Mouse (Mus musculus) spleen, postnatal 10 days (tissue): ENCODE measurements around the gene Aldh1b1.
A peak's percentile ranks its signal among the peaks of the same experiment; 100 is the strongest.

Experiments used
- DNase-seq, 2 experiments: peaks; one replicate each; pipeline ENCODE4 v3.0.0; 2021 to 2022; ENCODE audit warnings: low spot score in 2 of 2

Gene Aldh1b1

DNA sequence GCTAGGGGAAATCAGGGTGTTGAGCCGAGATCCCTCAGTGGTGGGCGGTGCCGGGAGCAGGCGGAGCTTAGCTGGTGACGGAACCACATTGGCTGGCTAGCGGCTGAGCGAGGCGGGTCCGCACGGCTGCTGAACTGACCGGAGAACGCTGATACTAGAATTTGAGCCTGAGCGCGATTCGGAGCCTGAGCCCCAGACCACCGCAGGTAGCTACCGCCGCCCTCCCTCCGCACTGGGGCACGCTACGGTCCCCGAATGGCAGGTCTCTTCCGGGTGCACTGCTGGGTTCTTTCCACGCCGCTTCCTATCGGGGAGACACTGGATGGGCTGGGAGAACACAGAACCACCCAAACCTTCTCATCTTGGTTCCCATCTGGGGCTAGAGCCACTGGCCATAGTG, at the start of gene Aldh1b1:
Gene Aldh1b1 (plus strand): TSS at position 59 of the 400 bp plus-strand sequence.
- peak; percentile 31 to 76 for DNase-seq

DNA sequence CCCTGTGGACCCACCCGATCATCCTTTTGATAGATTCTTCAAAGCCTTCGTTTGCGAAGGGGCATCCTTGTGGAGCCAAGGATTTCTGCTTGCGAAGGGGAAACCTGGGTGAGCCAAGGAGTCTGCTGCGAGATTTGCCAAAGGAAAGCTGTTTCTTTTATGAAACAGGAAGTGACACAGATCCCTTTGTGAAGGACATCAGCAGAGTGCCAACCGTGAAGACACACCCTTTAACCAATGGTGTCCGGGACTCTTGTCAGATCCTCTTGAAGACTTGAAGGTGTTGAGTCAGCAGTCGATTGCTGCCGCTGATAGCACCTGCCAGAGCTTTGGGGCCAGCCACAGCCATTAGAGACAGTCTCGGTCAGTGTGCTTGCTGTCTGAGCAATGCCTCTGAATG, 49.4 kb upstream of the Aldh1b1 start:
- DNase-seq: no peak

DNA sequence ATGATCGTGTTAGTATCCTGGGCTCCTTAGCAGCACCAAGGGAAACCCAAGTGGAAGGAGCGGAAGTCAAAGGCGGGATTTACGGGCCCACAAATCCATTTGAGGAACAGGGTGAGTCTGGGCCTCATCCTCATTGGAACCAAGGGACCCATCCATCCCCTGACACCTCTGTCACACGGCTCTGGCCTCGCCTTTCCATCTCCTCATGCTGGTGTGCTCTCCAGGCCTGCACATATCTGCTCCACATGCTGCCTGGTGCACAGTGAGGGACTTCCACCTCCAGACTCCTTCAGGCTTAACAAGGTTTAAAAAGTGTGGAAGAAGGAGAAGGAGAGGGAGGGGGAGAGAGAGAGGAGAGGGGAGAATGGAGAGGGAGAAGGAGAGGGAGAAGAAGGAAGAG, 48.3 kb upstream of the Aldh1b1 start:
- DNase-seq: no peak

DNA sequence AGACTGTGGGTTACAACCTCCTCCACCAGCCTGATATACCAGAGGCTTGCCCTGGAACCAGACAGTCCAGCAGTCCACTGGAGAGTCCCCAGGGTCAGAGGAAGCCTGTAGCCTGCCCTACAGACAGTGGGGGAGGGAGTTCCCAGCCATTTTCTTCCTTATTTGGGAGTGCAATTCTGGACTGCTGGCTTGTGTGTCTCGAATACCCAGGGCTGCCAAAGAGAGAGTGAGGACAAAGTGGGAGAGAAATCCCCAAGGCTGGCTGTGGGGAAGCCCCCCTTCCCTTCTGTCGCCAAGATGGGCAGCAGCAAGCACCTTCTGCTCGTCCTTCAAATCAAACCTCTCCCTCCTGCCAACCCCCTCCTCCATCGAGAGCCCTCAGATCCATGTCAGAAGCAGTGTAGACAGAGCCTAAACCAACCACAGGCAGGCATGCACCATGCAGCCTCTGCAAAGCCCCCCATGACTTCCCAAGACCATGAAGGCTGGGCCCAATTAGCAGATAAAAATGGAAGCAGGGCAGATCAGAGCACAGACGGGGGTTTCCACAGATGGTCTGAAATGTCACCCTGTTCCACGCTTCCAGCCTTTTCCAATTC, 45.5 kb upstream of the Aldh1b1 start:
- no peak for DNase-seq

DNA sequence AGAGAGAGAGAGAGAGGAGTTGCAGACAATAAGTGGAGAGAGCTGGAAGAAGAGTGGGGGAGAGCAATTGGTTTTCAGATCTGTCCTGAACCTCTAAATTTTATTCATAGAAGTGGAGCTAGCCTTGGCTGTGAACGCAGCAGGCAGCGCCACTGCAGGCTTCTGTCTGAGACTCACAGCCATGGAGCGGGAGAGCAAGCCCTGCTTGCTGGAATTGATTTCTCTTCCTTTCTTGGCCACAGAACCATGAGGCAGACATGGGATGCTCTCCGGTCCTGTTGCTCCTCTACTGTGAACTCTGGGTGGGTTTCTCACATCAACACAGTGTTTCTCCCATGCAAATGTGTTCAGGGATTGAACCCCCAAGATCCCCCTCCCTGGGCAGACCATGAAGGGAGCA, 44.7 kb upstream of the Aldh1b1 start:
- DNase-seq: no peak

DNA sequence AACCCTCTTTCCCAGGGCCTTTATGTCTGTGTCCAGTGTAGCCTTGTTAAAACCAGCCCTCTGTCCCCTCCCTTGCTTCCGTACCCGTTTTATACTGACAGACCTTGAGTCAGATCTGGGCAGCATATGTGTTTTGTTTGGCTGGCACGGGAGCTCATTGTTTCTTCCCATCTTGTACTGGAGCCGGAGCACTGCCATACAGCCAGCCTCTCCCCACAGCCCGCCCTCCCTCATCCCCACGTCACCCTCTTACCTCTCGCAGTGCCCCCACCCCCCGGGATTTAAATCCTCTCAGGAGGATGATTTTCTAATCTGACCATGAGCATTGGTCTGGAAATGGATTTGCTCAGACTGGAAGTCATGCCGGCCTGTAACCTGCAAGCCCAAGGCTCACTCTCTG, 43.7 kb upstream of the Aldh1b1 start:
- no peak for DNase-seq

DNA sequence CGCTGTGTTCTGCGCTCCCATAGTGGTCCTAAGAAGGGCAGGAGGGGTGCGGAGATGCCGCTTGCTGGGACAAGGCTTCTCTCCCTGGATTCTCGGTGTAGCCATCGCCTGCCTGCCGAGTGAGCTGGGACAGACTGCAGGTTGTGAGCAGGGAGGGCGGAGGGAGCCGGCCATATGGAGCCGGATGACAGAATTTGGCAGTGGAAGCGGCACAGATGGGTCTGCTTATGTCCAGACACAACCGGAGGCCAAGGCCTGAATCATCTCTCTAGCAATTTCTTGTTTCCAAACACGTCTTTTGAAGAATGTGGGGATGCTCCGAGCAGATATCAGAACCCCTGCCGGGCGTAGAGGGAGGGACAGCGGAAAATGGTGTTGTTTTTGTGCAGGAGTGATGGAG, 42.9 kb upstream of the Aldh1b1 start:
- DNase-seq: no peak

DNA sequence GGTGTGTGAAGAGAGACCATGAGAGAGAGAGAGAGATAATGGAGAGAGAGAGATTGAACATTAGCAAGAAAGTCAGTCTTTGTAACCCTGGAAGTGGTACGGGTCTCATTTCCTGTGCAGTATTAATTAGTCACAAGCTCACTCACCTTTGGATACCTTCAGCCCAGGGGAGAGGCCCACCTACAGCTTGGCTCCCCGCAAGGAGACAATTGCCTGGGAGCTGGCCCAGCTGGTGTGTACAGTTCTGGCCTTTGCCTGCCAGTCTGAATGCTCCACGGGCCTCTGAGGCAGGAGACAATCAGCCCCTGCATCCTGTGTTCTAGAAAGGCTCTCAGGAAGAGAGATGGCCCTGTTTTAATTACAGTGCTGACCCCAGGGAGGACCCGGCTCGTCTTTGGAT, 40.9 kb upstream of the Aldh1b1 start:
- DNase-seq: no peak

DNA sequence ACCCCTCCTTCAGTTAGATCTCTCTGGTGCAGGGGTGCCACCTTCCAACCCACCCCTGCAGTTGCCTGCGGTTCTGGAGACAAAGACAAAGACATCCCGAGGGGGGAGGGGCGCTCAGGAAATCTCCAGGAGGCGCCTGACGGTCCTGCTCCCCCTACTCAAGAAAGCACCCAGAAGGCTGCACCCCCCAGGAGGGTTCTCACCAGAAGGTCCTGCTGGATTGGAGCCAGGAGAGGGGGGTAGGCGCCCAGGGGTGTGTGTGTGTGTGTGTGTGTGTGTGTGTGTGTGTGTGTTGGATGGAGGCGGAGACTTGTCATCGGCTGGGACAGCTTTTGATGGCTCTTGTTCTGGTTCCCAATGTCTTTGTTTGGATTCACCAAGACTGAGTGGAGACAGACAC, 39.4 kb upstream of the Aldh1b1 start:
- no peak for DNase-seq

DNA sequence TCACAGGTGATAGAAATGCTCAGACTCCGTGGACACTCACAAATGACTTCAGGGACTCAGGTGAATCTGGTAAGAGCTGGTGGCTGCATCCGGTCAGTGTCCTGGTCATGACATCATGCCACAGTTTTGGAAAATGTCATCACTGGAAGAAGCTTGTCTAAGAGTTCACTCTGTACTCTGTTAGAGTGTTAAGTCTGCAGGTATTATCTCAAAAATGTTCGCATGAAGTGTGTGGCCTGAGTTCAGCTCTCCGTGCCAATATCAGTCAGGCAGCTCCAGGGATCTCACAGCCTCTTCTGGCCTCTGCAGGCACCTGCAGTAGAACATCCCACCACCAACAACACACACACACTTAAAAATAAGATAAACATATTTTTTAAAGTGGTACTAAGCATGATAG, 36.2 kb upstream of the Aldh1b1 start:
- no peak for DNase-seq

DNA sequence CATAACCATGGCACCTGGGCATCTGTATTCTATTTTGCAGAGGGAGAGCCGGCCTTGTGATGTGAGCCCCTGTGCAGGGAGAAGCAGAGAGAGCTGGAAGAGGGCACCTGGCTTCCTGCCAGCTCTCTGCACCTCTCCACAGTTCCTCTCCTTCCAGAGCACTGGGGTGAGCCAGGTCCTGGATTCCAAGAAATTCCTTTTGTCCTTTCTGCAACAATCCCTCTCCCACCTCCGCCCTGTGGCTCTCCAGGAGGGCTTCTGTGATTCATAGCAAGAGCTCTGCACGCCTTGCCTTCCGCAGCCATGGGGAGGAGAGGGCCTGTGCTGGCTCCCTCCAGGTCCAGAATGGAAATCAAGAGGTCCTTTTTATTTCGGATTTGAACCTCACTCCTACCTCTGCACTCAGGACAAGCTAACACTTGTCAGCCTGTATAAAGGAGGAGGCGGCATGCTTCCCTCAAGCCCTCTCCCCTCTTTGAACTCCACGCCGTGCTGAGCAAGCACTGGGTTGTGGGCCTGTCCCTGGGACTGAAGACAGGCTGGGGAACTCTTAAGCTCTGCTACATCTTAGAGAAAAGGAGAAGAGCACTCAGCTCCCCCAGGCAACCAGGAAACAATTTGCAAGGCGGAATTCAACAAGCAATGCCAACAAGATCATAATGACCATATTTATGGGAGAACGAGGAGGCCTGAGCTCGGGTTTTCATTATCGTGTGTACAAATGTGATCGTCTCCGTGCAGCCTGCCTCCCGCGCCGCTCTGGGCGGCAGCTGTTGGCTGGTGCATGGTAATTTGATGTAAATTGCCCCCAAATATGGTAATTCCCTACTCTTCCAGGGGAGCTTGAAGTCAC, 35.3 kb upstream of the Aldh1b1 start:
- peak in 1 of 2 experiments; percentile 14 for DNase-seq

DNA sequence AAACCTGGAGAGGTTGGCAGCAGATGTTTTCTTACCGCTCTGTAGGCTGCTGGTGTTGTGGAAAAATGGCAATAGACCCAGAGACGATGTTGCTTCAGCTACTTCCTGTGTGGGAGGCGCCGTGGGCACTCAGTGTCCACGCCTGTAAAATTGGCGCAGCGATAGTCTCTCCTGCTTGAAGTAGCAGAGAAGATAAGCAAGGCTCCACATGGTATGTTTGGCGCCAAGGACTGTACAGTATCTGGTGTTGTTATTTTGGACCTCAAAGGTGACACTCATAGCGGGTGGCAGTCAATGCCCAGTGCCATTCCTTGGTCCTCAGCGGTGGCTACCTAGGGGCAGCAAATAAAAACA, 34.7 kb upstream of the Aldh1b1 start:
- peak; percentile 17 to 30 for DNase-seq

DNA sequence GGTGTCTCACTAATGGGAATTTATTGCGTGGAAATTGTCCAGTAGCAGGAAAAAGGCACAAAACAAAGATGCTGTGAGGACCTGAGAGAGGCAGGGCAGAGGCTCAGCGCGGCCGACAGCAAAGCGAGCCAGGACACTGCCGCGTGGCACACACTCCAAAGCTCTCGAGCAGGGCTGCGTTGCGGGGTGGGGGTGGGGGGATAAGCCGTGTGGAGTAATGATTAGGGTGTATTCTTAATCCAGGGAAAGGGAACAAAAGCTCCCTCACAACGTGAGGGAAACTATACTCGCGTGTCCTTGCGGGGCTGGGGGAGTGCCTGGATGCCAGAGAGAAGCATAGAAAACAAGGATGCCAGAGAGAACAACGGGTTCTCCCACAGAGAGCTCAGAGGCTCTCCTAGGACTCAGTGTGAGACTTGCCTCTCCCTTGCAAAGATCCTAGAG, 33.7 kb upstream of the Aldh1b1 start:
- no peak for DNase-seq

DNA sequence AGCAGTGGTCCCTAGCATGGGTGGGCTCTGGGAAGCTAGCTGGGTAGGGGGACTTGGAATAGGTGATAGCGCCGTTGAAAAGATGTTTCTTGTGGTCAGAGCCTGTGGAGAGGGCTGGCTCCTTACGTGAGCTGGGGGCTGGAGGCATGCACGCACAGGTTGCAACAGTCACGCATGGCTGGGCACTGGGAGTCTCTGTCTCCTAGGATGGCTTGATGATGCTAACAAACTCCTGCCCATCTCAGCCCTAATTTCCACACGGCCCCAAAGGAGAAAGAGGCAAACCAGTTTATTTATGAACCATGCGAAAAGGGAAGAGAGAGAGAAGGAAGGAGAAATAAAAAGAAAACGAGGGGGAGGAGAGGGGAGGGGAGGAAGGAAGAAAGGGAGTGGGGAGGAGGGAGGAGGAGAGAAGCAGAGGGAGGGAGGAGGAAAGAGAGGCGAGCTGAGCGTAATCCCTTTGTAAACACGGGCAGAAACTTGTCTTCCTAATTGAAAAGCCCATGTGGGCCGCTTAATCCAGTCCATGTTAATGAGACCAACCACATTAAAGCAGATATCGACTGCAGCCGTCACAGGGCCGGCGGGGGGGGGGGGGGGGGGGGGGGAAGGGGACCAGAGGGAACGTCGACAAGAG, 33.1 kb upstream of the Aldh1b1 start:
- DNase-seq: no peak

DNA sequence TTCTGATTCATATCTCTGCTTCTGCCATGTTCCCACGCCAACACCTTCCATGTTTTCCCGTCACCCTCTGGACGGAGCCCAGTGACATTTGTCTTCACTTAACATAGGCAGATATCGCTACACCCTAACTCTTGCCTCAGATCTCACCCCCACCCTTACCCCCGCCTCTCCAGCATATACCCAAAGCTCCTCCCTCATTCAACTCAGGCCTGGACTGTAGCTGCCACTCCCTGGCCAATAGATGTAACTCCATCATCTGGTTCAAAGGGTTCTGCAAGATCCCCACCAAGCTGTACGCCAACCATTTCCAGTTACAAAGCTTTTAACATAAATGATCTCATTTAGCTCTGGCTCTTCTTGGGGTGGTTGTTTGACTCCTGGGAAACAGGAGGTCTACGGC, 32.0 kb upstream of the Aldh1b1 start:
- DNase-seq: no peak

DNA sequence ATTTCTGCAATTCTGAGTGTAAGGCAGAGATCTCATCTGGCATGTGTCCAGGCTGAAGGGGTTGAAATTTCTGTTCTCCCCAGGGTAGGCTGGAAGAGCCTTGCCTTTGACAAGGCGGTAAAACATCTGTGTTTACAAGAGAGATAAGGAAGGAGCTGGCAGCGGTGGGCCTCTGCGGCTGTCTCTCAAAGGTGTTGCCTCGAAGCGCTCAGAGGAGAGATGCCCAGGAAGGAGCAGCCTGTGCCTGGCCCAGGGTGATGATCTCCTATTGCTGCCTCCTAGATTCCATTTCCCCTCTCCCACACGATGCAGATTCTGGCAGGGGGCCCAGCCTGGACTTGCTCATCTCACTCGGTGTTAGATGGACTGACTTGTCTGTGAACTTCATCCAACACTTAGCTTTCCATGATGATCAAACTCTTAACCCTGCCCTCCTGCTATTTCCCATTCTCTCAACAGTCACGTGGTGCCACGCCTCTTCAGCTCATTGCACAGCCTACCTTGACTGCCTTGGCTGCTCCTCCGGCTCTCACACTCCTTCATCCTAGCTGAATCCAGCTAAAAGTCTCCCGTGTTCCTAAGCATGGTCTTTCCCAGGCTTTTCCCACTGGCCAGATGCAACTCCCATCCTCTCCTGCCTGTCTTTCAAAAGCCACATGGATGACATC, 30.8 kb upstream of the Aldh1b1 start:
- no peak for DNase-seq

DNA sequence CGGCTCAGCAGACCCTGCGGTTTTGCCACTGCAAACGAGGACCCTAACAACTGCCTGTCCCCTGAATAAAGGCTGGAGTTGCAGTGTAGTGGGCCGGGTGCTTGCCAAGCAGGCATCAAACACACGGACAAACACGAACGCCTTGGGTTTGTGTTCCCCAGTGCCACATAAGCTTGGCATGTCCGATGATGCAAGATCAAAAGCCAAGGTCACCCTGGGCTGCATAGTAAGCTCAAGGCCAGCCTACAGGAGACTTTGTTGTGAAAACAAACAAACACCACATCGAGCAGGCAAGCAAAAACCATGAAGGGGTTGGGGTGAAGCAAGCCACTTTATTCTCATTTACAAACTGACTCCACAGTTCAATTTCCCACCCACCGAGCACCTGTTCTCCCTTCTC, 29.7 kb upstream of the Aldh1b1 start:
- DNase-seq: no peak

DNA sequence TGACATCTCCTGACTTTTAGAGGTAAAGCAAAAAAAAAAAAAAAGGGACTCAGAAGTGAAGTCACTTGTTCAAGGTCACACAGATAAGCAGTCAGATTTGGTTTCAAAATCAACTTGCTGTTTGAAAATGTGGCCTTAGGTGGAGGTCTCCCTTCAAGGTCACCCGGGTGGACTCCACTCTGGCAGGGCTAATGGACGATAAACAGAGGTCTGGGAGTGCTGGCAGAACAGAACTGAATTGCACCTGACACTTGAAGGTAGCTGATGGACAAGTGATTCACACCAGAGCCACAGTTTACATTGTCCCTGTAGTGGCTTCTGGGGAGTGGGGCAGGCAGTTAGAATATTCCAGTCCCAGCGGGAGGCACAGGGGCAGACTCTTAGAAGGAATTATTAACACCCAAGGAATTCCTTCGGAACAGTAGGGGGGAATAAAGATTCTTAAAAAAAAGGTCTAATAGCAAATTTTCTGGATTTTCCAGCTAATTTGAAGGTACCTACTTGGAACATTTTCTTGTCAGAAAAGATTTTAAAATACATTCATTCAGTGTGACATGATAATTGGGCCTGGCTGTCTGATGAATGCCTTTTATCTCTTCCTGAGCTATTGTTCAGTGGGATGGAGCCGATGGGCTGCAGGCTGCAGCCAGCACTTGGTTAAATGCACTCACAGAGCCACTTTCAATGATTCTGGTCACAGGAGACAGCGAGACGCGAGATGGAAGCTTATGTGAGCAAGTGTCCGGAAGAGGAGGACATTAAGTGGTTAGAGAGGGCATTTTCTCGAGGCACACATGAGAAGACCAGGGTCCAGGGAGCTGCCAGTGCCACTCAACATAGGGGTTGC, 28.8 kb upstream of the Aldh1b1 start:
- DNase-seq: no peak

DNA sequence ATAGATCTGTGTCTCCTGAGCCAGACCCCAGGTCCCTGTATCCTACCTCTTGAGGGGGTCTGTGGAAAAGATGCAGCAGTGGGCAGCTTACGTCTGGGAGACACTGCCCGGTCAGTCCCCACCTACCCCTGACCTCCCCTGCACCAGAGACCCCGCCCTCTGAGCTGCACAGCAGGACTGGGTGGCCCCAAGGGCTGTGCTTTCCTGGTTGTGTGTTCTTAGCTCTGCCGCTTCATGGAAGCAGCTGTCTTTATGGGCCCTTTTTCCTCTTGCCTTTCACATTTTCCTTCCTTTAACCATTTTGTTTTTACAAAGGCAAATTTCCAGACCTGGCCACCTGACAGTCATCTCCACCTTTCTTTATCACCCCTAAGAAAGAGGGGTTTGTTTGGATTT, 28.2 kb upstream of the Aldh1b1 start:
- no peak for DNase-seq

DNA sequence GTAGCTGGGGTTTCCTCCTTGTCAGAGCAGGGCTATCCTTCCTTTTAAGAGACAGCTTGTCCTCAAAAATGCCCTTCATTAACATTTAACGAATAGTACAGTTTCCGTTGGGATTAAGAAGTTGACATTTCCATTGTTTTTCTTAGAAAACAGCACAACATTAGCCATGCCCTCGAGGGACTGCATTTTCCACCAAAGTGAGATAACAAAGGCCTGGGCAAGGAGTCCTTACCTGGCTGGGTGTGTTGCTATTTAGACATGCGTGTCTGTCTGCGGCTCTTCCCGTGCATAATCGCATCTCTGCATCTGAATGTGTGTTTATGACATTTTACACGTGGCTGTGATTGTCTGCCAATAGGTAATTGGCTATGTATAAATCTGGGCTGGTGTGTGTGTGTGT, 27.6 kb upstream of the Aldh1b1 start:
- DNase-seq: no peak

DNA sequence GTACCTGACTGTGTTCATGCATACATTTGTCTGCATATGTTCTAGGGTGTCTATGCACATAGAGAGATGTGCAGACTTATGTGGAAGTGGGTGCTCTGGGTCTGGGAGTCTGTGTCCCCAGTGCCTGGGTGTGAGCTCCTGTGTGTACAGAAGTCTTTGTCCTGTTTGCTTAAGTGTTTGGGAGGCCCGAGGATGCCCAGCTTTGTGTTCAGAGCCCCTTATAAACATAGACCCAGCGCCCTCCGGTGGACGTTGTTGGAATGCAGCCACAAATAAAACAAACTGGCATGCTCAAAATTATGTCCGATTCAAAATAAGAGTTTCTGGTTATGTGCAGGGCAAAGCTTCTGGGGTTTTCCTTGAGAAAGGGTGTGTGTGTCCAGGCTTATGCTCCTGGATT, 27.2 kb upstream of the Aldh1b1 start:
- peak in 1 of 2 experiments; percentile 54 for DNase-seq

DNA sequence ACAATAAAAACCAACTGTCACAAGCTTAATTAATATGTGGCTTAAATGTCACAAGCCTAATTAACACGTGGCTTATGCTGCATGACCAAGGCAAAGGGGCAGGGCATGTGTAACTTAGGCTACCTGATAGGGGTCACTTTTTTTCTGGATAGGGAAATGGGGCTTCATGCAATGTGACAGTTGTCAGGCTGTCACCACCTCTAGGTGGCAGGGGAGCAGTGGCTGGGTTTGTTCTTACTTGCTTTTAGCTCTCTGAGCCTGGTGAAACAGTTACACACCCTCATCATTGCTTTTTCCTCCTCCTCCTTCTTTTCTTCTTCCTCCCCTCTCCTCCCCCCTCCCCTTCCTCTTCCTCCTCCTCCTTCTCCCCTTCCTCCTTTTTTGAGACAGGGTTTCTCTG, 15.2 kb upstream of the Aldh1b1 start:
- no peak for DNase-seq
